Mouse (Mus musculus) hindbrain, embryonic 10.5 days (tissue): ENCODE results near the gene Galnt7. TPM values are rescaled to one million over a fixed set of nuclear protein-coding genes. Genes with fewer than 3 reads are reported as not detected.
A peak's percentile ranks its signal among the peaks of the same experiment; 100 is the strongest.

Experiments used
- DNase-seq: peaks from one replicate; pipeline ENCODE4 v3.0.0-alpha.2; 2017; ENCODE audit warnings: low spot score
- H3K27ac ChIP-seq: fragments of 300-500 bp; sonication (generic); 2 replicates; pipeline ENCODE4 v1.5.1; 2016; ENCODE audit warnings: mild to moderate bottlenecking, moderate library complexity
- H3K27me3 ChIP-seq: fragments of 300-500 bp; sonication (generic); 2 replicates; pipeline ENCODE4 v1.6.1; 2016; ENCODE audit warnings: mild to moderate bottlenecking; ENCODE audit not compliant: poor library complexity, insufficient read depth, severe bottlenecking
- H3K36me3 ChIP-seq: fragments of 300-500 bp; sonication (generic); 2 replicates; pipeline ENCODE4 v1.6.1; 2016; ENCODE audit warnings: mild to moderate bottlenecking, moderate library complexity
- H3K4me1 ChIP-seq: fragments of 300-500 bp; sonication (generic); replicated peaks from 2 replicates; pipeline ENCODE4 v1.6.1; 2016; ENCODE audit warnings: mild to moderate bottlenecking
- H3K4me3 ChIP-seq: fragments of 300-500 bp; sonication (generic); 2 replicates; pipeline ENCODE4 v1.5.1; 2016; ENCODE audit warnings: mild to moderate bottlenecking, moderate library complexity
- H3K9me3 ChIP-seq: fragments of 300-500 bp; sonication (generic); 2 replicates; pipeline ENCODE4 v1.6.1; 2016; ENCODE audit warnings: mild to moderate bottlenecking, moderate library complexity
- WGBS: fragments of 180-500 bp; shearing (Covaris S2); methylation state at CpG from one replicate; pipeline ENCODE4 v1.1.7; 2016; 5-methylcytosine and 5-hydroxymethylcytosine counted together
- polyA plus RNA-seq: library from polyadenylated mRNA; unstranded; fragments of >200 nt; fragmentation: Nextera tagmentation; extraction: Ambion mirVana; gene quantifications from 2 replicates; pipeline ENCODE4 v1.2.1, GENCODE M21; 2016

The Galnt7 gene
- polyA plus RNA-seq, 1 experiment from 2014 or later = 14.7 TPM

DNA sequence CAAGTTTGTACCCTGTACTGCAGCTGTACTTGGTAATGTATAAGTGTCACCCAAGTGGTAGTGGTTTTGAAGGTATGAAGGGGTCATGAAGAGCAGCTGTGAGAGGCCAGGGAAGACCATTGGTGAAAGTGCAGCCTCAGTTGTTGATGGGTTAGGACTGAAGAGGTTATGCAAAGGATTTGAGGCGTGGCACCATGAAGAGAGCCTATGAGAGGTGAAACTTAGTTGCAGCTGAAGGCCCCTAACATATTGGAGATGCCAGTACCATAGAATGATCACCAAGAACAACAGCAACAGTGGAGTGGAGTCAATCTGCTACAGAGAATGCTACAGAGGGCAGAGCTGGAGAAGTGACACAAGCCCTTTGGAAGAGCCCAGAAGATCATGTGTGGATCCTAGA lies 163.5 kb downstream of the Galnt7 start:
- Histone ChIP-seq H3K9me3 (no peaks in the 10 kb centered on the region), H3K4me3 (no peak overlapping the region), H3K27me3 (no peaks in the 10 kb centered on the region), H3K27ac (no peak overlapping the region), H3K36me3 (peaks cover 11% of the 10 kb centered on the region), H3K4me1 (peaks cover 13% of the 10 kb centered on the region)
- no peak for DNase-seq
- WGBS = 91% methylated on average over 1 of the region's 1 CpGs

DNA sequence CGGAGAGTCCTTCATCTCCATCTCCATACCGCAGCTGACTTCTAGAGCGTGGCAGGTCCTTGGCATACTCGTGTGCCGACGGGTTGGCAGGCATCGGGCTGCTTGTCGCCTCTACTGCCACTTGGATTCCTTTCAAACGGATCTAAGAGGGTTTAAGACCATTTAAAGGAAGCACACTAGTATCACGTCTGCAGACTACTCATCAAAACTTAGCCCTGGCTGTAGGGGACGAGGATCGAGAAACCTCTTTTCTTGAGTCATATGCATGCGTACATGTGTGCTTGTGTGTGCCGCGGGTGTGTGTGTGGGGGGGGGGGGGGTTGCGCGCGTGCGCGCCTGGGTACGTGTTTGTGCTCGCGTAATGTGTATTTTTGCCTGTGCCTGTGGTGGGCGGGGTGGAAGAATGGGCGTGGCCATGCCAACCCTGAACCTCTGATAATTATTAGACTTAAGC lies 164.5 kb downstream of the Galnt7 start:
- Histone ChIP-seq H3K27me3 (no peaks in the 10 kb centered on the region), H3K27ac (peak overlapping the region; percentile 99), H3K36me3 (peaks cover 21% of the 10 kb centered on the region), H3K4me1 (peaks cover 13% of the 10 kb centered on the region), H3K9me3 (no peaks in the 10 kb centered on the region), H3K4me3 (peak overlapping the region; percentile 96)
- DNase-seq = peak; percentile 83
- WGBS = 0% methylated on average over 25 of the region's 25 CpGs

DNA sequence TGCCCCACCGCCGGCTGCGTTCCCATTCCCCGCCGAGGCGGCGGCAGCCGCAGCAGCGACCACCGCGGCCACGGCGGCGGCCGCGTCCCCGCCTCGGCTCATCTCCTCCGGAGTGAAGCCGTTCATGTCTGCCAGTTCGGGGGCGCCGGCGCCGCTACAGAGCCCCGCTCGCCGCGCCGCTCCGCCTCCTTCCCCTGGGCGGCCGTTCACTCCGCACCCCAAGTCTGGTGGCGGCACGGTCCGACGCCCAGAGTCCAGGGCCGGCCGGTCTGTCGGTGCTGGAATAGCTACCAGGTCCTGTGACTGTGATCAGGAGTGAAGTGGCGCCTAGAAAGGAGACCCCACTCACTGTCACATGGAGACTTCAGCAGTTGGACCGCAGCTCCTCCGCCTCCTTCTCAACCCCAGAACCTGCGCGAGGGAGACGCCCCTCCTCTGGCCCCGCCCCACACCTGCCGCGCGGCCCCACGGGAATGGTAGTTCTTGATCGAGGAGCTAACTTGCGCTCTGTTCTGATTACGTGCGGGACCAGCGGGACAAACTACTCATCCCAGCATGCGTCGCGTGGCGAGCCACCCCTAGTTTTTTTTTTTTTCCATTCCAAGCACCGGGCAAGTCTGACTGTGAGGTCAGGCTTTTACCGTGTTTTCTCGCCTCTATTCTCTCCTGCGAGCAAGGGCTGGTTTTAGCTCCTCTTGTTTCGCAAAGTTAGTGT lies 165.2 kb downstream of the Galnt7 start, which contains the start of gene Sap30:
Sap30 (minus strand) TSS at position 420 of the 715 bp plus-strand sequence.
- H3K4me3 ChIP-seq = peak within 1 kb of the TSS; percentile 96
- WGBS = under 1% methylated on average over 66 of the region's 66 CpGs

DNA sequence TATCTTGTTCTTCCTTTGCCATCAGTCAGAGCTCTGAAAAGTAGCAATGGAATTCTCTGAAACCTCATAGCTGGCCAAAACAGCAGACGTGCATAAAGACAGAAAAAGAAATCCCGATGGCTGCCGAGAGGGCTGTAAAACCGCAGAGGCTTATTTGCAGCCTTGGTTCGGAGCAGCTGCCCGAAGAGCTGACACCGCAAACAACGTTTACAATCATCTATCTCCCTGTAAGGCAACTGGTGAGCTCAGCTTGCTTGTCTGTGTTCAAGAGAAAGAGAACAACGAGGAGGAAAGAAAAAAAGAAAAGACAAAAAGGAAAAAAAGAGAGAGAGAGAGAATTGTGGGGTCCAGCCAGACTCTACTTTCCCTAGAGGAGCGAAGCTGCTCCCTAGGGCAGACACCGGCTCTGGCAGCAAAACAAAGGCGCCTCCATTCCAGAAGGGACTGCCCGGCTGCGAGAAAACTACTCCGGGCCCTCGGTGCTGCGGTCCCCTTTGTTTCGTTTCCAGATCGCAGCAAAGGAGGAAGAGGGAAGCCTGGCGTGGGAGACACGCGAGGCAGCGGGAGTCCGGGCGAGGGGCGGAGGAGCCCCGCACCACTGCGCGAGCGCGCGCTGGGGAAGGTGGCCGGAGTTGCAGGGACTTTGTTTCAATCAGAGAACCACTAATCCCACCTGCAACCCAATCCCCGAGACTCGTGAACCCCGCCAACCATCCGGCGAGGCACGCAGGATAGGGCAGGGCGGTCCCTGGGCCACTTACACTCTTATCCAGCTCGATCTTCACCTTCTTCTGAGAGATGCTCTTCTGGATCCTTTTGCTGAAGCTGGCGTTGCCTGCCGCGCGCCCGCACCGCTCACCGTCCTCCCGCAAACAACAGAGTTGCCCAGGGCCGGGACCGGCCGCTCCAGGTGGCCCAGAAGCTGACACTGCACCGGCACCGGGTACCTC lies 166.1 kb downstream of the Galnt7 start:
- WGBS = under 1% methylated on average over 54 of the region's 54 CpGs
- H3K4me1 ChIP-seq = peaks cover 13% of the 10 kb centered on the region
- H3K27me3 ChIP-seq = no peaks in the 10 kb centered on the region
- peak overlapping the region; percentile 96 for H3K4me3 ChIP-seq
- peak overlapping the region; percentile 99 for H3K27ac ChIP-seq
- no peaks in the 10 kb centered on the region for H3K9me3 ChIP-seq
- peaks cover 37% of the 10 kb centered on the region for H3K36me3 ChIP-seq
- peak; percentile 74 for DNase-seq

More for the DNA sequence above, 165.2 kb downstream of the Galnt7 start, which contains the start of gene Sap30:
- no peaks in the 10 kb centered on the region for H3K27me3 ChIP-seq
- peaks cover 13% of the 10 kb centered on the region for H3K4me1 ChIP-seq
- no peaks in the 10 kb centered on the region for H3K9me3 ChIP-seq
- H3K27ac ChIP-seq = peak within 1 kb of the TSS; percentile 99
- DNase-seq = peak; percentile 100
- H3K36me3 ChIP-seq = peaks cover 29% of the 10 kb centered on the region

DNA sequence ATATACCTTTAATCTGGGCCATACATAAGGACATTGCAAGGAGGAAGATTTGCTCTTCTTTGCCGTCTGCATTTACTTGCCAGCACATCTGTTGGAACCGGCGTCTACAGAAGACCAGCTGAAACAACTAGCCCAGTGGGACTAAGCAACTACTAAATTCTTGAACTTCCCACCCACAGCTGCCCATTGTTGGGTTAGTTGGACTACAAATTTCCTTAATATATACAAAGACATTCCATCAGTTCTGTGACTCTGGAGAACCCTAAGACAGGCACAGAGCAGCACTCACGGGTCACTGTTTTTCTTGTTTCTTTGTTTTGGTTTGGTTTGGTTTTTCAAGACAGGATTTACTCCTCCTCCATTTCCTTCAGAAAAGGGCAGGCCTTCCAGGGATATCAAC lies 172.2 kb downstream of the Galnt7 start:
- no peaks in the 10 kb centered on the region for H3K9me3 ChIP-seq
- H3K27ac ChIP-seq = no peak overlapping the region
- H3K4me3 ChIP-seq = no peak overlapping the region
- peaks cover 54% of the 10 kb centered on the region for H3K36me3 ChIP-seq
- DNase-seq = no peak
- H3K4me1 ChIP-seq = peaks cover 6% of the 10 kb centered on the region
- no peaks in the 10 kb centered on the region for H3K27me3 ChIP-seq
- 74% methylated on average over 4 of the region's 4 CpGs for WGBS

DNA sequence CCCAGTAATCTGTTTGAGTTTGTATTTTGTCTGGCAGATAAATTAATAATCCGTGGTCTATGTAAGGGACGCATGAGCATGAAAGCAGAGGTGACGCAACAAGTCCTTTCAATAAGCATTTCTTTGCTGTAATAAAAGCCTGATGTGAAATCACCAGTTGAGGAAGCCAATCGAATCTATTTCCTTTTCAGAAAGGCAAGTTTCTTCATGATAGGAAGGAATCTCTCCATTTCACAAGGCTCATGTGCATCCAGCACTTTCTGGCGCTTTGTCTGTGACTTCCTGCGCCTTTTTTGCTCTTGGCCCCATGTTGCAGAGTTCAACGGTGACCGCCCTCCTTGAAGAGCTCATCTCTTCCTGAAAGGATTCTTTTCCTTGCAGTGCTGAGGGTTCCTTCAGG lies 173.1 kb downstream of the Galnt7 start:
- H3K27ac ChIP-seq = no peak overlapping the region
- DNase-seq = no peak
- H3K27me3 ChIP-seq = no peaks in the 10 kb centered on the region
- peaks cover 47% of the 10 kb centered on the region for H3K36me3 ChIP-seq
- no peak overlapping the region for H3K4me3 ChIP-seq
- H3K4me1 ChIP-seq = no peaks in the 10 kb centered on the region
- WGBS = 94% methylated on average over 8 of the region's 8 CpGs
- no peaks in the 10 kb centered on the region for H3K9me3 ChIP-seq

DNA sequence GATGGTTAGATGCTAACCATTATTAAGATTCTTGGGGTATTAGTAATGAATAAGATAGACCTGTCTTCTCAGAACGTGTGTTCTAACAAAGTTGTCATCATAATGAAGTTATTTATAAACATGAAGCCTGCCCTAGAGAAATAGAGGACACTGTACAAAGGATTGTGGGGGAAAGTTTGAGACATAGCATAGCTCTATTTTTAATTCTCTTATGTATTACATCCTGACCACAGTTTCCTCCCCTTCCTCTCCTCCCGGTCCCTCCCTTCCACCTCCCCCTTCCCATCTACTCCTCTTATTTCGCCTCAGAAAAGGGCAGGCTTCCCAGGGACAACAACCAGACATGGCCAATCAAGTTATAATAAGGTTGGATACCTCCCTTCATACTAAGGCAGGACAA lies 174.4 kb downstream of the Galnt7 start:
- DNase-seq = no peak
- peaks cover 34% of the 10 kb centered on the region for H3K36me3 ChIP-seq
- no peaks in the 10 kb centered on the region for H3K27me3 ChIP-seq
- no peak overlapping the region for H3K27ac ChIP-seq
- H3K4me3 ChIP-seq = no peak overlapping the region
- no peaks in the 10 kb centered on the region for H3K9me3 ChIP-seq
- 76% methylated on average over 3 of the region's 3 CpGs for WGBS
- no peaks in the 10 kb centered on the region for H3K4me1 ChIP-seq

Other genes starting within 250 kb of the Galnt7 start
- gene Scrg1, start 197.1 kb downstream of the Galnt7 start, polyA plus RNA-seq = 0.61 and 0.90 TPM in 2 replicates
- 81.9 and 97.8 TPM in 2 replicates for gene Sap30, start 165.2 kb downstream of the Galnt7 start, polyA plus RNA-seq
- gene Hmgb2, start 141.1 kb downstream of the Galnt7 start, polyA plus RNA-seq = 389 and 567 TPM in 2 replicates